Mouse (Mus musculus): ENCODE results near the gene Mrpl20. TPM values are rescaled to one million over a fixed set of nuclear protein-coding genes. Genes with fewer than 3 reads are reported as not detected.

Mrpl20 gene
- polyA plus RNA-seq, 1 experiment from 2014 or later, result 193 TPM

GRCm38 (mm10) chr4:155773335-155774078, 29.2 kb upstream of the Mrpl20 start:
- Histone ChIP-seq H3K27me3 (peaks cover 34% of the 10 kb centered on the region), H3K4me2 (peak overlapping the region; percentile 76), H3K9me3 (no peaks in the 10 kb centered on the region), H3K4me3 (peak overlapping the region; percentile 37), H3K4me1 (peaks cover 54% of the 10 kb centered on the region), H3K36me3 (no peaks in the 10 kb centered on the region), H3K27ac (no peak overlapping the region), H3K9ac (no peak overlapping the region)
- no peak for ATAC-seq (ENCODE audit: borderline replicate concordance, extremely low read depth, low FRiP score, low TSS enrichment)
- WGBS, result 37% methylated on average over 5 of the region's 5 CpGs

- under 1% methylated on average over 35 of the region's 35 CpGs for WGBS
- Histone ChIP-seq H3K27ac (peak within 1 kb of the TSS; percentile 39), H3K9me3 (no peaks in the 10 kb centered on the region), H3K4me3 (peak within 1 kb of the TSS; percentile 37), H3K9ac (peak within 1 kb of the TSS; percentile 31), H3K36me3 (no peaks in the 10 kb centered on the region), H3K27me3 (peaks cover 34% of the 10 kb centered on the region), H3K4me1 (peaks cover 52% of the 10 kb centered on the region), H3K4me2 (peak within 1 kb of the TSS; percentile 76)
- ATAC-seq (ENCODE audit: borderline replicate concordance, extremely low read depth, low FRiP score, low TSS enrichment), result peak; percentile 71
These were observed 28.4 kb upstream of the Mrpl20 start, which contains the start of gene Vwa1 for GRCm38 (mm10) chr4:155774280-155774754. Gene Vwa1 (minus strand): TSS chr4:155774698.

GRCm38 (mm10) chr4:155774971-155775740, 27.5 kb upstream of the Mrpl20 start:
- peak overlapping the region; percentile 1; the same call in 1 of the 2 replicates for H3K4me3 ChIP-seq
- H3K27me3 ChIP-seq, result peaks cover 34% of the 10 kb centered on the region
- 0 out of 2 replicates have a peak, but pooled peaks have one; percentile 13 for ATAC-seq (ENCODE audit: borderline replicate concordance, extremely low read depth, low FRiP score, low TSS enrichment)
- H3K9ac ChIP-seq, result no peak overlapping the region
- peak overlapping the region; percentile 76 for H3K4me2 ChIP-seq
- no peaks in the 10 kb centered on the region for H3K9me3 ChIP-seq
- peak overlapping the region; percentile 39 for H3K27ac ChIP-seq
- H3K4me1 ChIP-seq, result peaks cover 48% of the 10 kb centered on the region
- 32% methylated on average over 9 of the region's 9 CpGs for WGBS
- no peaks in the 10 kb centered on the region for H3K36me3 ChIP-seq

- H3K9me3 ChIP-seq, result no peaks in the 10 kb centered on the region
- no peak overlapping the region for H3K4me2 ChIP-seq
- H3K27me3 ChIP-seq, result peaks cover 33% of the 10 kb centered on the region
- H3K4me1 ChIP-seq, result peaks cover 44% of the 10 kb centered on the region
- H3K27ac ChIP-seq, result peak overlapping the region; percentile 39
- H3K36me3 ChIP-seq, result no peaks in the 10 kb centered on the region
- H3K4me3 ChIP-seq, result no peak overlapping the region
- no peak for ATAC-seq (ENCODE audit: borderline replicate concordance, extremely low read depth, low FRiP score, low TSS enrichment)
- 55% methylated on average over 3 of the region's 3 CpGs for WGBS
- no peak overlapping the region for H3K9ac ChIP-seq
These were observed 26.8 kb upstream of the Mrpl20 start for GRCm38 (mm10) chr4:155775855-155776254.

- Histone ChIP-seq H3K9ac (no peak overlapping the region), H3K36me3 (no peaks in the 10 kb centered on the region), H3K27ac (0 out of 2 replicates have a peak overlapping the region, but pooled peaks have one; percentile 8), H3K9me3 (no peaks in the 10 kb centered on the region), H3K4me3 (no peak overlapping the region), H3K27me3 (peaks cover 24% of the 10 kb centered on the region), H3K4me1 (peaks cover 48% of the 10 kb centered on the region), H3K4me2 (no peak overlapping the region)
- ATAC-seq (ENCODE audit: borderline replicate concordance, extremely low read depth, low FRiP score, low TSS enrichment), result no peak
- 55% methylated on average over 2 of the region's 2 CpGs for WGBS
These were observed 25.9 kb upstream of the Mrpl20 start for GRCm38 (mm10) chr4:155776704-155777335.

GRCm38 (mm10) chr4:155777816-155778215, 24.9 kb upstream of the Mrpl20 start:
- Histone ChIP-seq H3K9me3 (no peaks in the 10 kb centered on the region), H3K27me3 (peaks cover 16% of the 10 kb centered on the region), H3K27ac (0 out of 2 replicates have a peak overlapping the region, but pooled peaks have one; percentile 20), H3K4me2 (no peak overlapping the region), H3K9ac (no peak overlapping the region), H3K4me3 (no peak overlapping the region), H3K36me3 (no peaks in the 10 kb centered on the region), H3K4me1 (peaks cover 48% of the 10 kb centered on the region)
- no peak for ATAC-seq (ENCODE audit: borderline replicate concordance, extremely low read depth, low FRiP score, low TSS enrichment)
- 57% methylated on average over 2 of the region's 2 CpGs for WGBS

GRCm38 (mm10) chr4:155779498-155779897, 23.2 kb upstream of the Mrpl20 start:
- Histone ChIP-seq H3K9me3 (no peaks in the 10 kb centered on the region), H3K36me3 (no peaks in the 10 kb centered on the region), H3K4me1 (peaks cover 40% of the 10 kb centered on the region), H3K4me3 (no peak overlapping the region), H3K4me2 (no peak overlapping the region), H3K9ac (no peak overlapping the region), H3K27me3 (no peaks in the 10 kb centered on the region), H3K27ac (no peak overlapping the region)
- WGBS, result 77% methylated on average over 4 of the region's 4 CpGs
- ATAC-seq (ENCODE audit: borderline replicate concordance, extremely low read depth, low FRiP score, low TSS enrichment), result no peak

- peaks cover 28% of the 10 kb centered on the region for H3K4me1 ChIP-seq
- H3K4me2 ChIP-seq, result no peak overlapping the region
These were observed 21.8 kb upstream of the Mrpl20 start for GRCm38 (mm10) chr4:155780895-155781294.

GRCm38 (mm10) chr4:155783486-155784080, 19.1 kb upstream of the Mrpl20 start:
- 33% methylated on average over 16 of the region's 16 CpGs for WGBS
- ATAC-seq (ENCODE audit: borderline replicate concordance, extremely low read depth, low FRiP score, low TSS enrichment), result no peak

More at GRCm38 (mm10) chr4:155780895-155781294, 21.8 kb upstream of the Mrpl20 start:
- WGBS, result 15% methylated on average over 6 of the region's 6 CpGs
- Histone ChIP-seq H3K27ac (peak overlapping the region; percentile 16; the same call in 1 of the 2 replicates), H3K4me3 (no peak overlapping the region), H3K9ac (no peak overlapping the region), H3K27me3 (no peaks in the 10 kb centered on the region), H3K36me3 (no peaks in the 10 kb centered on the region), H3K9me3 (no peaks in the 10 kb centered on the region)
- ATAC-seq (ENCODE audit: borderline replicate concordance, extremely low read depth, low FRiP score, low TSS enrichment), result no peak

GRCm38 (mm10) chr4:155784081-155784701, 18.5 kb upstream of the Mrpl20 start:
- under 1% methylated on average over 52 of the region's 52 CpGs for WGBS
- Histone ChIP-seq H3K27ac (peak overlapping the region; percentile 51), H3K9ac (peak overlapping the region; percentile 66), H3K27me3 (no peaks in the 10 kb centered on the region), H3K4me2 (peak overlapping the region; percentile 89), H3K4me1 (peaks cover 11% of the 10 kb centered on the region), H3K36me3 (no peaks in the 10 kb centered on the region), H3K4me3 (peak overlapping the region; percentile 60), H3K9me3 (no peaks in the 10 kb centered on the region)
- ATAC-seq (ENCODE audit: borderline replicate concordance, extremely low read depth, low FRiP score, low TSS enrichment), result peak; percentile 87

More at GRCm38 (mm10) chr4:155783486-155784080, 19.1 kb upstream of the Mrpl20 start:
- Histone ChIP-seq H3K9ac (no peak overlapping the region; the same call in 1 of the 2 replicates), H3K4me1 (peaks cover 11% of the 10 kb centered on the region), H3K27ac (peak overlapping the region; percentile 51; the same call in 1 of the 2 replicates), H3K9me3 (no peaks in the 10 kb centered on the region), H3K4me3 (peak overlapping the region; percentile 60), H3K4me2 (peak overlapping the region; percentile 89), H3K27me3 (no peaks in the 10 kb centered on the region), H3K36me3 (no peaks in the 10 kb centered on the region)

- ATAC-seq (ENCODE audit: borderline replicate concordance, extremely low read depth, low FRiP score, low TSS enrichment), result no peak
- Histone ChIP-seq H3K9me3 (no peaks in the 10 kb centered on the region), H3K27ac (no peak overlapping the region), H3K4me2 (no peak overlapping the region), H3K4me1 (peaks cover 11% of the 10 kb centered on the region), H3K27me3 (no peaks in the 10 kb centered on the region), H3K9ac (no peak overlapping the region), H3K36me3 (no peaks in the 10 kb centered on the region), H3K4me3 (no peak overlapping the region)
- 78% methylated on average over 10 of the region's 10 CpGs for WGBS
These were observed 17.4 kb upstream of the Mrpl20 start for GRCm38 (mm10) chr4:155785246-155785645.

Measured in lung, embryonic 15.5 days (tissue).